Mouse (Mus musculus): ENCODE results near the gene Hsd3b7. TPM values are rescaled to one million over a fixed set of nuclear protein-coding genes. Genes with fewer than 3 reads are reported as not detected.

Gene Hsd3b7
- polyA plus RNA-seq, 1 experiment from 2014 or later = 14.9 TPM

DNA sequence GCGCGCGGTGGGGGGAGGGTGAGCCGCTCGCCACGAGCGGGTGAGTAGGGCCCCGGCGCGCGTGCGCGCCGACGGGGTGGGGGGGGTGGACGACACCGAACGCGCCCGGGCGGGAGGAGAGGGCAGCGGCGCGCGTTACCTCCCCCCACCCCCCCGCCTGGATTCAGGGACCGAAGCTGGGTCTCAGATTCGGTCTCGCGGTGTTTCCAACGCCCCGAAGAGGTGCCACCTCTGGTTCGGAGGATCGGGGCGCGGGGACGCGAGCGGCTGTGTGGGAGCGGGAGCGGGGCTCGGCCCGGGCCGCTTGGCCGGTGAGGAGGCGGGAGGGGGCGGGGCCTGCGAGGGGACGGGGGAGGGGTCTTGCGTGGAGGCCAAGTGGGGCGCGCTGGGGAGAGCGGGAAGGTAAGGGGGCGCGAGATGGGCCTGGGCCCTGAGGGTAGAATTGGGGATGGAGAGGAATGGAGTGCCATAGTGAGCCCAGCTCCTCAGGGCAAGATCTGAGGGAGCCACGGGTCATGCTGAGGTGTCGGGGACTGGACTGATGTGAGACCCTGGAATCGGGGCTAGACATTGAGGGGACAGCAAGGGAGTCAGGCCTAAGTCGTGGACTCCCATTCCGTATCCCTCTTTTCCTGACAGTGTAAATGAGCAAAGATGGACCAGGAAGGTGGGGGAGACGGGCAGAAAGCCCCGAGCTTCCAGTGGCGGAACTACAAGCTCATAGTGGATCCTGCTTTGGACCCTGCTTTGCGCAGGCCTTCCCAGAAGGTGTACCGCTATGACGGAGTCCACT lies 22.7 kb upstream of the Hsd3b7 start:
- 5% methylated on average over 57 of the region's 66 CpGs for WGBS
- Histone ChIP-seq H3K4me1 (peaks cover 15% of the 10 kb centered on the region), H3K27ac (peak overlapping the region; percentile 99), H3K9me3 (no peaks in the 10 kb centered on the region), H3K4me3 (peak overlapping the region; percentile 96), H3K36me3 (peaks cover 43% of the 10 kb centered on the region), H3K27me3 (ENCODE audit: insufficient read depth, poor library complexity, severe bottlenecking) (no peaks in the 10 kb centered on the region)
- DNase-seq (ENCODE audit: low spot score) = peak; percentile 89

DNA sequence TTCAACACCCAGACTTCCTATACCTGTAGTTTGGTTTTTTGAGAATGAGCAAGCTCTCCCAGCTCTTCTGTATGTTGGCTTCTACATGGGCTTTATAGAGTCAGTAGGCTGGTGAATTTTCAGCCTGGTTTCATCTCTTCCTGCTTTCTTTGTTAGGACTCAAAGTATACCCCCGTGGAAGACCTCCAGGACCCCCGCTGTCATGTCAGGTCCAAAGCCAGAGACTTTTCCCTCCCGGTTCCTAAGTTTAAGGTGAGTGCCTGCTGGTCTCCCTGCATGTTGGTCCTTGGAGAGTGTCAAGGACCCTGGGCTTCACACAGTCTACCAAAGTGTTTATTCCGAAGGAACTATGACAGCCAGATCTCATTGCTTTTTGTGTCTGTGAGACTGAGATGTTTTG lies 22.1 kb upstream of the Hsd3b7 start:
- Histone ChIP-seq H3K4me1 (peaks cover 15% of the 10 kb centered on the region), H3K27ac (peak overlapping the region; percentile 99; the same call in 1 of the 2 replicates), H3K9me3 (no peaks in the 10 kb centered on the region), H3K27me3 (ENCODE audit: insufficient read depth, poor library complexity, severe bottlenecking) (no peaks in the 10 kb centered on the region), H3K36me3 (peaks cover 48% of the 10 kb centered on the region), H3K4me3 (peak overlapping the region; percentile 96)
- DNase-seq (ENCODE audit: low spot score) = no peak
- 77% methylated on average over 4 of the region's 4 CpGs for WGBS

GRCm38 (mm10) chr7:127785308-127785707 lies 15.1 kb upstream of the Hsd3b7 start, which contains the start of gene Gm49388:
Gm49388 (plus strand) TSS chr7:127785608.
- 0 out of 2 replicates have a peak, but pooled peaks cover 7% of the 10 kb centered on the region for H3K4me1 ChIP-seq

DNA sequence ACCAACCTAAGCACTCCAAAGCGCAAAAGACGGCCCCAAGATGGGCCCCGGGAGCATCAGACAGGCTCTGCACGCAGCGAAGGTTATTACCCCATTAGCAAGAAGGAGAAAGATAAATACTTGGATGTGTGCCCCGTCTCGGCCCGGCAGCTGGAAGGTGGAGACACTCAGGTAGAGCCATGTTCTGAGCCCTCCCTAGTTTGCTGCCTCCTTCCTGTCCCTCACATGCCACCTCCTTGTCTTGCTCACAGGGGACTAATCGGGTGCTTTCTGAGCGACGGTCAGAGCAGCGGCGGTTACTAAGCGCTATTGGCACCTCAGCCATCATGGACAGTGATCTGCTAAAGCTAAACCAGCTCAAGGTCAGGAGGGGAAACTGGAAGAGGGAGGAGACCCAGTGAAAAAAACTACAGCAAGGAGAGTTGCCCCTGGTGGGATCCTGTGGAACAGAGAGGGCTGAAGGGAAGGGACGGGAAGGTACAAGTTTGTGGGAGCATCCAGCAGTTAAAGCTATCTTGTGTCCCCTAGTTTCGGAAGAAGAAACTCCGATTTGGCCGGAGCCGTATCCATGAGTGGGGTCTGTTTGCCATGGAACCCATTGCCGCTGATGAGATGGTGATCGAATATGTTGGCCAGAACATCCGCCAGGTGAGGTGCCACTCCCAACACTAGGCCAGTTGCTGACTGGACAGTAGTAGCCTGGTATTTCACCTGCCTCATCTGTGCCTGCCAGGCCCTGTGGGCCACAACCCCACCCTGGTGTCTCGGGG lies 3.1 kb upstream of the Hsd3b7 start:
- H3K27ac ChIP-seq = no peak overlapping the region
- H3K4me3 ChIP-seq = no peak overlapping the region
- no peaks in the 10 kb centered on the region for H3K9me3 ChIP-seq
- 92% methylated on average over 23 of the region's 23 CpGs for WGBS
- H3K4me1 ChIP-seq = peaks cover 15% of the 10 kb centered on the region
- peaks cover 90% of the 10 kb centered on the region for H3K36me3 ChIP-seq
- no peaks in the 10 kb centered on the region for H3K27me3 ChIP-seq (ENCODE audit: insufficient read depth, poor library complexity, severe bottlenecking)
- no peak for DNase-seq (ENCODE audit: low spot score)

More at GRCm38 (mm10) chr7:127785308-127785707, 15.1 kb upstream of the Hsd3b7 start, which contains the start of gene Gm49388:
- no peaks in the 10 kb centered on the region for H3K27me3 ChIP-seq (ENCODE audit: insufficient read depth, poor library complexity, severe bottlenecking)
- 93% methylated on average over 7 of the region's 7 CpGs for WGBS
- DNase-seq (ENCODE audit: low spot score) = no peak
- no peak within 1 kb of the TSS for H3K4me3 ChIP-seq
- H3K27ac ChIP-seq = no peak within 1 kb of the TSS
- H3K36me3 ChIP-seq = peaks cover 97% of the 10 kb centered on the region
- no peaks in the 10 kb centered on the region for H3K9me3 ChIP-seq

DNA sequence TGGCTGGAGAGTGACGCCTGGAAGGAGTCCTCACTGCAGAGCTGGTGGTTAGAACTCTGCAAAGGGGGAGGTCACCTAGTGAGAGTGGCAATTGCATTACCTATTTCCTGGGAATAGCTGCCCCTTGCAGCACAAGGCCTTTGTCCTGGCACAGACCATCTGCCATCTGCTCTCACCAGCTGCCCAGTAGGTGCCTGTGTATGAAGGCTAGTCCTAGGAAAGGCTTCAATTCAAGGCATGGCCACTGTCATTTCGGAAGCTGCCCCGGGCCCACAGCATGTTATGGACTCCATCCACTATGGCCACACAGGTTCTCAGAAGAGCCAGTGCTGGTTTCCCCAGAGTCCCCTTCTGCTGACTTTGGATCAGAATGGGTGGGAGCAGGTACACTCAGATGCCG lies 1.8 kb upstream of the Hsd3b7 start:
- H3K27me3 ChIP-seq (ENCODE audit: insufficient read depth, poor library complexity, severe bottlenecking) = no peaks in the 10 kb centered on the region
- peaks cover 85% of the 10 kb centered on the region for H3K36me3 ChIP-seq
- no peak for DNase-seq (ENCODE audit: low spot score)
- H3K4me1 ChIP-seq = peaks cover 15% of the 10 kb centered on the region
- H3K4me3 ChIP-seq = no peak overlapping the region
- WGBS = 90% methylated on average over 4 of the region's 4 CpGs
- H3K9me3 ChIP-seq = no peaks in the 10 kb centered on the region
- no peak overlapping the region for H3K27ac ChIP-seq

- Histone ChIP-seq H3K4me3 (no peak overlapping the region), H3K27me3 (ENCODE audit: insufficient read depth, poor library complexity, severe bottlenecking) (no peaks in the 10 kb centered on the region), H3K27ac (no peak overlapping the region), H3K36me3 (peaks cover 78% of the 10 kb centered on the region), H3K4me1 (peaks cover 15% of the 10 kb centered on the region), H3K9me3 (no peaks in the 10 kb centered on the region)
- WGBS = 91% methylated on average over 13 of the region's 13 CpGs
- no peak for DNase-seq (ENCODE audit: low spot score)
Observed at GRCm38 (mm10) chr7:127799211-127799610, 1.2 kb upstream of the Hsd3b7 start.

DNA sequence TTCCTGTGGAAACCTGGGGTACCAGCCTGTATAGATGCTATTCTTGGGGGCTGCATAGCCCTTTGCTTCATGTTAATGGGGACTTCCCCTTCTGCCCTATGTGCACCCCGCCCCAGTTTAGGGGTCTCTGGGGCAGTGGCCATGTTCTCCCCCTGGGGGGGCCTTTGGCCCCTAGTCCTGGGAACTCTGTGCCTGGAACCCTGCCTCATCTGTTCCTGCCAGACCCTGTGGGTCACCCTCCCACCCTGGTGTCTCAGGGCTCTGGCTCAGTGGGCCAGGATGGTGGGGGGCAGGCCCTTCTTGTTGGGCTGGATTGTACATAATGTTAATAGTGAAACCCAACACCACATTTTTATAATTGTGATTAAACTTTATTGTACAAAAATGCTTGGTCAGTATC lies 666 bp upstream of the Hsd3b7 start:
- H3K27me3 ChIP-seq (ENCODE audit: insufficient read depth, poor library complexity, severe bottlenecking) = no peaks in the 10 kb centered on the region
- H3K4me1 ChIP-seq = peaks cover 15% of the 10 kb centered on the region
- no peak overlapping the region for H3K4me3 ChIP-seq
- H3K36me3 ChIP-seq = peaks cover 75% of the 10 kb centered on the region
- 92% methylated on average over 1 of the region's 1 CpGs for WGBS
- H3K27ac ChIP-seq = no peak overlapping the region
- no peaks in the 10 kb centered on the region for H3K9me3 ChIP-seq
- DNase-seq (ENCODE audit: low spot score) = no peak

DNA sequence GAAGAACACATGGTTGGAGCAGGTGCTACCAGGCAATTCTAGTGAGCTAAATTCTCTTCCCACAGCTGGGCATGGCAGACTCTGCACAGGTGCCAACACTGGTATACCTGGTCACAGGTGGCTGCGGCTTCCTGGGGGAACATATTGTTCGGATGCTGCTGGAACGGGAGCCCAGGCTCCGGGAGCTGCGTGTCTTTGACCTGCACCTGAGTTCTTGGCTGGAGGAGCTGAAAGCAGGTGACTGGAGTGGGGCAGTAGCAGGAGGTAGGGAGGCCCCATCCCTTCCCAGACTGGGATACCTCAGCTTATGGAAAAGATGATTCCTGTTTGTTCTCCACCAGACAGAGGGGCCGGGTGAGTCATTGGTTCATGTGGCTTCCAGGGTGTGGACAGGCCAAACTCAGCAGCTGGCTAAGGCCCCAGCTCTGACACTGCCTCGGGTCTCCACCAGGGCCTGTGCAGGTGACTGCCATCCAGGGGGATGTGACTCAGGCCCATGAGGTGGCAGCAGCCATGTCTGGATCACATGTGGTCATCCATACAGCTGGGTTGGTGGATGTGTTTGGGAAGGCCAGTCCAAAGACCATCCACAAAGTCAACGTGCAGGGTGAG lies 712 bp downstream of the Hsd3b7 start:
- Histone ChIP-seq H3K4me1 (peaks cover 15% of the 10 kb centered on the region), H3K4me3 (peak overlapping the region; percentile 43), H3K27ac (peak overlapping the region; percentile 78), H3K27me3 (ENCODE audit: insufficient read depth, poor library complexity, severe bottlenecking) (no peaks in the 10 kb centered on the region), H3K9me3 (no peaks in the 10 kb centered on the region), H3K36me3 (peaks cover 61% of the 10 kb centered on the region)
- DNase-seq (ENCODE audit: low spot score) = no peak
- 92% methylated on average over 8 of the region's 8 CpGs for WGBS

GRCm38 (mm10) chr7:127802313-127802712 lies 1.9 kb downstream of the Hsd3b7 start:
- 90% methylated on average over 17 of the region's 17 CpGs for WGBS
- H3K4me3 ChIP-seq = no peak overlapping the region
- no peaks in the 10 kb centered on the region for H3K9me3 ChIP-seq
- peaks cover 15% of the 10 kb centered on the region for H3K4me1 ChIP-seq
- DNase-seq (ENCODE audit: low spot score) = no peak
- H3K27ac ChIP-seq = 0 out of 2 replicates have a peak overlapping the region, but pooled peaks have one; percentile 25
- no peaks in the 10 kb centered on the region for H3K27me3 ChIP-seq (ENCODE audit: insufficient read depth, poor library complexity, severe bottlenecking)
- H3K36me3 ChIP-seq = peaks cover 49% of the 10 kb centered on the region

DNA sequence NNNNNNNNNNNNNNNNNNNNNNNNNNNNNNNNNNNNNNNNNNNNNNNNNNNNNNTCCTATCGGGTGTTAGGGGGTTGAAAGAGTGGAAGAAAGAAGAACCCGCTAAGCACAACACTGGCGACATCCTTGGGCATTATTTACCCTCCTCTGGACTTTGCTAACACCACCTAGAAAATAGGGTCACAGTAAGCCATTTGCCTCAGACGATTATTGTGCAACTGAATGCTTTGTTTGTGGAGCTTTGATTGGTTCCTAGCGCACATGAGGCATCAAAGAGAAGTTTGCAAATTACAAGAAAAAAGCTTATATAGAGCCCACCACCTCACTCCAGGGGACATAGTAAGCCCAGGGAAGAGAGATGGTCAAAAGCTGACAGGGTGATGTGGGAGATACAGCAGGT lies 8.4 kb downstream of the Hsd3b7 start:
- Histone ChIP-seq H3K9me3 (no peaks in the 10 kb centered on the region), H3K4me1 (peaks cover 6% of the 10 kb centered on the region; the same call in 1 of the 2 replicates), H3K36me3 (0 out of 2 replicates have a peak, but pooled peaks cover 4% of the 10 kb centered on the region), H3K27ac (no peak overlapping the region), H3K27me3 (ENCODE audit: insufficient read depth, poor library complexity, severe bottlenecking) (0 out of 2 replicates have a peak, but pooled peaks cover 4% of the 10 kb centered on the region), H3K4me3 (no peak overlapping the region)
- WGBS = 66% methylated on average over 5 of the region's 5 CpGs
- DNase-seq (ENCODE audit: low spot score) = no peak

GRCm38 (mm10) chr7:127809846-127810245 lies 9.4 kb downstream of the Hsd3b7 start:
- Histone ChIP-seq H3K27ac (no peak overlapping the region), H3K27me3 (ENCODE audit: insufficient read depth, poor library complexity, severe bottlenecking) (0 out of 2 replicates have a peak, but pooled peaks cover 4% of the 10 kb centered on the region), H3K9me3 (no peaks in the 10 kb centered on the region), H3K36me3 (0 out of 2 replicates have a peak, but pooled peaks cover 7% of the 10 kb centered on the region), H3K4me3 (no peak overlapping the region), H3K4me1 (peaks cover 8% of the 10 kb centered on the region; the same call in 1 of the 2 replicates)
- no peak for DNase-seq (ENCODE audit: low spot score)
- WGBS = 74% methylated on average over 1 of the region's 1 CpGs

- WGBS = 68% methylated on average over 10 of the region's 10 CpGs
- 0 out of 2 replicates have a peak, but pooled peaks cover 7% of the 10 kb centered on the region for H3K36me3 ChIP-seq
- no peak overlapping the region for H3K27ac ChIP-seq
- DNase-seq (ENCODE audit: low spot score) = no peak
- H3K9me3 ChIP-seq = no peaks in the 10 kb centered on the region
- no peak overlapping the region for H3K4me3 ChIP-seq
- peaks cover 9% of the 10 kb centered on the region for H3K4me1 ChIP-seq
- 0 out of 2 replicates have a peak, but pooled peaks cover 4% of the 10 kb centered on the region for H3K27me3 ChIP-seq (ENCODE audit: insufficient read depth, poor library complexity, severe bottlenecking)
Observed at GRCm38 (mm10) chr7:127810650-127811049, 10.2 kb downstream of the Hsd3b7 start.

Measured in heart, embryonic 10.5 days (tissue).